Comparison of ENCODE assay signal across 8 mouse cellular contexts in genomic region chr7:120203789-120204188, GRCm38 (mm10). TPM values are rescaled to one million over a fixed set of nuclear protein-coding genes. Genes with fewer than 3 reads are reported as not detected.
A peak's percentile ranks its signal among the peaks of the same experiment; 100 is the strongest.
DNase-seq lines count a peak whose midpoint lies in the region; ATAC-seq and TF ChIP-seq lines count a peak whose summit lies in the region.

Gene Abca14, plus strand, starts transcription at chr7:120203961.

- 4% methylated on average over 26 of the region's 26 CpGs for WGBS in hindbrain, embryonic 16.5 days
- 6% methylated on average over 26 of the region's 26 CpGs for WGBS in lung, postnatal 0 days

- H3K27me3 ChIP-seq in hindbrain, embryonic 16.5 days (replicated peaks; ENCODE audit: control insufficient read depth, insufficient read depth, low read length): peaks cover 13% of the 10 kb centered on the region
- H3K27me3 ChIP-seq in lung, postnatal 0 days (replicated peaks; ENCODE audit: insufficient read depth, low read length): no peaks in the 10 kb centered on the region

- no peaks in the 10 kb centered on the region for H3K36me3 ChIP-seq in hindbrain, embryonic 16.5 days (ENCODE audit: control insufficient read depth, insufficient read depth, low read length)
- H3K36me3 ChIP-seq in lung, postnatal 0 days (ENCODE audit: insufficient read depth, low read length): no peaks in the 10 kb centered on the region

- H3K9me3 ChIP-seq in hindbrain, embryonic 16.5 days (ENCODE audit: control insufficient read depth, low read length): no peaks in the 10 kb centered on the region
- H3K9me3 ChIP-seq in lung, postnatal 0 days (ENCODE audit: low read length): no peaks in the 10 kb centered on the region

- no peak within 1 kb of the TSS for H3K27ac ChIP-seq in hindbrain, embryonic 16.5 days (ENCODE audit: low read depth, low read length)
- H3K27ac ChIP-seq in lung, postnatal 0 days (ENCODE audit: low read length): no peak within 1 kb of the TSS

- no peak within 1 kb of the TSS for H3K4me3 ChIP-seq in hindbrain, embryonic 16.5 days (ENCODE audit: low read length)
- H3K4me3 ChIP-seq in lung, postnatal 0 days (ENCODE audit: low read depth, low read length): no peak within 1 kb of the TSS

- ATAC-seq in hindbrain, embryonic 16.5 days: peak; percentile 88
- ATAC-seq in lung, postnatal 0 days: peak; percentile 81

- peak; percentile 100 for TF ChIP-seq CTCF in lung, postnatal 0 days (IDR thresholded peaks at IDR 0.05)

- 0 out of 2 replicates have a peak within 1 kb of the TSS, but pooled peaks have one; percentile 29 for H3K9ac ChIP-seq in hindbrain, embryonic 16.5 days (ENCODE audit: low read depth, low read length)
- H3K9ac ChIP-seq in lung, postnatal 0 days (replicated peaks; ENCODE audit: low read depth): no peak within 1 kb of the TSS

- TF ChIP-seq EP300 in lung, postnatal 0 days (IDR thresholded peaks at IDR 0.05): no peak

- peak; percentile 70 for DNase-seq in adrenal gland, adult 8-10 months
- peak; percentile 94 for DNase-seq in embryo, embryonic 10 days (ENCODE audit: low spot score)
- peak; percentile 87 for DNase-seq in gastrocnemius, postnatal 10 days
- peak; percentile 85 to 95 for DNase-seq in layer of hippocampus, postnatal 25 days (ENCODE audit: extremely low spot score in 1 of 2, low spot score in 1 of 2)
- peak; percentile 83 for DNase-seq in lung, postnatal 0 days (ENCODE audit: low spot score)
- peak; percentile 6 for DNase-seq in retina, adult 2 months (ENCODE audit: low read depth, low spot score)
- DNase-seq in yolk sac, embryonic 10.5 days (ENCODE audit: low spot score): peak; percentile 61

- H3K4me2 ChIP-seq in hindbrain, embryonic 16.5 days (ENCODE audit: low read length): peak within 1 kb of the TSS; percentile 28
- H3K4me2 ChIP-seq in lung, postnatal 0 days (replicated peaks; ENCODE audit: low read depth, low read length): no peak within 1 kb of the TSS

- H3K4me1 ChIP-seq in hindbrain, embryonic 16.5 days (ENCODE audit: control insufficient read depth, insufficient read depth, low read depth, low read length): peaks cover 4% of the 10 kb centered on the region
- H3K4me1 ChIP-seq in lung, postnatal 0 days (ENCODE audit: insufficient read depth, low read depth, low read length): peaks cover 6% of the 10 kb centered on the region; the same call in 1 of the 2 replicates

RNA-seq across cellular contexts. Expression of gene Abca14, which starts in this region (rescaled TPM):
- under 1 TPM in 1 of 4 experiments, not detected in 3; 0.08 TPM for total RNA-seq in adrenal gland, adult 8-10 months (2022)
- total RNA-seq in gastrocnemius, postnatal 10 days (2021): not detected
- polyA plus RNA-seq in hindbrain, embryonic 16.5 days (2015; fragmentation: Nextera tagmentation; extraction: Ambion mirVana): not detected in 2 replicates
- total RNA-seq in layer of hippocampus, postnatal 25 days (2021): under 1 TPM in 1 of 2 experiments, not detected in 1; 0.14 TPM
- 0.23 and 0.35 TPM in 2 replicates for polyA plus RNA-seq in lung, postnatal 0 days (2015; fragmentation: Nextera tagmentation; extraction: Ambion mirVana)

Comparison
In these comparisons a context has a peak if more than half of its experiments do, and no peak if none do; other contexts are left out.
1. Peak in DNase-seq in adrenal gland, adult 8-10 months; RNA of the gene not detected or under 1 TPM.
2. Peak in DNase-seq in gastrocnemius, postnatal 10 days; RNA of the gene not detected or under 1 TPM.
3. Peak in ATAC-seq, H3K9ac ChIP-seq and H3K4me2 ChIP-seq in hindbrain, embryonic 16.5 days; RNA of the gene not detected or under 1 TPM.
4. Peak in DNase-seq in layer of hippocampus, postnatal 25 days; RNA of the gene not detected or under 1 TPM.
5. Peak in DNase-seq and ATAC-seq in lung, postnatal 0 days; RNA of the gene not detected or under 1 TPM.
6. DNase-seq: peak in every context shown above with its lines; median percentile 94 in embryo, embryonic 10 days; 90 in layer of hippocampus, postnatal 25 days; 87 in gastrocnemius, postnatal 10 days; 83 in lung, postnatal 0 days; 70 in adrenal gland, adult 8-10 months; 61 in yolk sac, embryonic 10.5 days; 6 in retina, adult 2 months.